Mouse (Mus musculus) cerebellum, adult 2 months (tissue): ENCODE data around the gene Rbm47.

ENCODE experiments used
- CTCF ChIP-seq: fragments of 200-500 bp; IDR thresholded peaks from 2 replicates; pipeline ENCODE4 v1.5.1; 2011; ENCODE audit warnings: low read depth, mild to moderate bottlenecking, control low read depth, low read length, moderate library complexity, borderline replicate concordance; ENCODE audit not compliant: insufficient read depth
- POLR2A ChIP-seq: fragments of 200-500 bp; IDR thresholded peaks from 2 replicates; pipeline ENCODE4 v1.6.1; 2011; ENCODE audit warnings: low read length, control low read depth, borderline replicate concordance; ENCODE audit not compliant: insufficient read depth

DNA sequence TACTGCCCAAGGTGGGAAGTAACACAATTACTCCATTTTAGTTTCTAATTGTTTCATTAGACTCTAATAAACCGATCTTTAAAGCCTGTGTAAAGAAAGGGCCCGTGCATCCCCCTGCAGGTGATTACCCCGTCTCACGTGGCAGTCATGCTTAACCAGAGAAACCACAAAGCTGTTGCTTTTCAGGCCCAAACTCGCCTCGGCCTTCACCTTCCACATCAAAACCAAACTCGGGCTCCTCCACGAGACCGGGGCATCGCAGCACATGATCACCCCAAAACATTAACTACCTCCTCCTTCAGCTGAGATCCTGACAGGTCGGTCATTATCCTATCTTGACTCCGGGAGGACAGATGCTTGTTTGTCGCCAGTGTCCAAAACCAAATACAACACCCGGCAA is 58.2 kb downstream of the Rbm47 start:
- TF ChIP-seq CTCF (no peak), POLR2A (no peak)
